Mouse (Mus musculus) adrenal gland, adult 18-20 months (tissue): Measurements from ENCODE around the gene Elk3. TPM values are rescaled to one million over a fixed set of nuclear protein-coding genes. Genes with fewer than 3 reads are reported as not detected.

Experiments used
- DNase-seq, 2 experiments: peaks; one replicate each; pipeline ENCODE4 v3.0.0; 2021 to 2022; ENCODE audit warnings: low spot score in 2 of 2
- total RNA-seq, 2 experiments: library from RNA; stranded (reverse); gene quantifications; 1 replicate in 1 of 2; 2 replicates in 1 of 2; pipeline ENCODE4 v1.2.3; 2021

The Elk3 gene
- total RNA-seq, 2 experiments from 2014 or later: 25.7 to 30.1 TPM

- DNase-seq: no peak
These were observed 21.4 kb upstream of the Elk3 start for GRCm38 (mm10) chr10:93332261-93332809.

DNA sequence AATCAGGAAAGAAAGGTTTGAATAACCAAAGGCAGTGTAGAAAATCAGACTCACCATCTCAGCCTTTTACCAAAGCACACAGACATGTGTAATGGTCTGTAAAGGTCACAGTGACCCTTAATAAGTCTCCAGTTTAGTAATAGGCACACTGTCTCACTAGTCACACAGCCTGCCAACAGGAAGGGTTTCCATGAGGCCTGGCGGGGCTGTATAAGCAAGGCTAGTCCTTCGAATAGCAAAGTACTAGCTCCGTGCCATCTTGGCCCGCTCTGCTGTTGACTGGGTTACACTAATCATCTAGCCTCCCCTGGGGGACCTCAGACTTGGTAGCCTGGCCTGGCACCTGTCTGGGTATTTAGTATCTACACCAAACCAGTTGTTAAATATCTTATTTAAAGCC is 20.6 kb upstream of the Elk3 start:
- no peak for DNase-seq

- no peak for DNase-seq
These were observed 17.4 kb upstream of the Elk3 start for GRCm38 (mm10) chr10:93328321-93328720.

- DNase-seq: no peak
These were observed 16.3 kb upstream of the Elk3 start for GRCm38 (mm10) chr10:93327187-93327586.

GRCm38 (mm10) chr10:93326741-93327100 is 15.8 kb upstream of the Elk3 start:
- no peak for DNase-seq

DNA sequence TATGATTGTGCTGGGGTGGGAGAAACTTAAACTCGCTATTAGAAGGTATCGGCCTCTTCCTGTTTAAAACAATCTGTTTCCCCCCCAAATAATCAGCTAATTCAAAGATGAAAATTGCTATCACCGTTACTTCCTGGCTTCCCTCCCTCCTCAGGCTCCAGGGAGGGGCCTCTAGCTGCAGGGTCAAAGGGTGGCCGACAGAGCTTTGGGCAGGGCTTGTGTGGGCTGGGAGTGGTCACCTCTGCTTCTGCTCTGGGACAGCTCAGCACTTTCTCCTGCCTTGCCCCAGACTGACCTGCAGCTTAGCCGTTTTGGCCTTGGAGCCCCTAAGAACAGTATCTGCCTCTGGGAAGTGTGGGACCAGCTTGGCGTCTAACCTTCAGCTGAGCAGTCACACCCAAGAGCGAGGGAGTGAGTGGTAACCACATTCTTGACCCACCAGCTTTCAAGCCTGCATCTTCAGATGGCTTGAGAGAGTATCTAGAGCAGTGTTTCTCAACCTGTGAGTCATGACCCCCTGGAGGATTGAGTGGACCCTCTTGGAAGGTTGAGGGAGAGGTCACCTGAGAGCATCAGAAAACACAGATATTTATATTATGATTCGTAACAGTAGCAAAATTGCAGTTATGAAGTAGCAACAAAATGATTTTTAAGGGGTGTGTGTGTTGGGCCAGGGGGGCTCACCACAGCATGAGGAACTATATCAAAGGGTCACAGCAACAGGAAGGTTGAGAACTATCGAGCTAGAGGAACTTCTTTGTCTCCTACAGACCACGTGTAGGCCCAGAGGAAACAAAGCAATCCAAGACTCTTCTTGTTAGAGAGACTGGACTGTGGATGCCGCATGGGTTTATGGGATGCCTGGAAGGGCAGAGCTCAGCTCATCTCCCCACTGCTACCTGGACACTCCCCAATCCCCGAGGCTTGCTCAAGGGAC is 15.1 kb upstream of the Elk3 start:
- DNase-seq: peak in 1 of 2 experiments; percentile 33

DNA sequence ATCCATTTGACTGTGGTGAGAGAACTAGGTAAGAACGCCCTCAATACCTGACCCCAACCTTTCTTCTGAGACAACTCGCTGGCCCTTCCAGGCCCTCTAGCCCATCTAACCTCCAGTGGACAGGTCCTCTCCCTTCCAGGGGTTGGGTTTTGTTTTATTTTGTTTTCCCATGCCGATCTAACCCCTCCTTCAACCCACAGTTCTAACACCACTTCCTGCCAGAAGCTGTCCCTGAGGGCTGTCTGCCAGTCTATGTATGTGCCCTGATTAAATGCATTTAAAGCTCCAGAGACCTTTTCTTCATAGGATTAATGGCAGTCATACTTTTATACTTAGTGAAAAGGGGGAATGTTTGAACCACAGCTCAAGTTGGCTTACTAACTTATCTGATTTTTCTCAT is 14.4 kb upstream of the Elk3 start:
- DNase-seq: no peak

- no peak for DNase-seq
These were observed 13.5 kb upstream of the Elk3 start for GRCm38 (mm10) chr10:93324438-93324837.

DNA sequence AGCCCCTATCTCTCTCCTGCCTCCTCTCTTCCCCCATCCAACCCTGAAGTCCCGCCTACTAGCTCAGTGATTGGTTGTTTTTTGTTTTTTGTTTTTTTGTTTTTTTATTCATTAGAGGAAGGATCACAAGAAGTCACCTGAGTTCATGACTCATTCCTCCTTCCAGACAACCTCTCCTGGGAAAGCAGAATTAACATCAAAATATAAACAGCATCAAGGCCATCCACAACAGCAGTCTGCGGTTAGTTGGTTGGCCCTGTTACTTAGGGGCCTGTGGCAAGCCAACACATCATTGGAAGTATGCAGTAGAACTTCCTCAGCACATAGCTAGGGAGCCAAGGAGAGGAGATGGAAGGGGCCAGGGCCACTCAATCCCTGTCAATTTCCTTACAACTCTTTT is 12.7 kb upstream of the Elk3 start:
- no peak for DNase-seq

DNA sequence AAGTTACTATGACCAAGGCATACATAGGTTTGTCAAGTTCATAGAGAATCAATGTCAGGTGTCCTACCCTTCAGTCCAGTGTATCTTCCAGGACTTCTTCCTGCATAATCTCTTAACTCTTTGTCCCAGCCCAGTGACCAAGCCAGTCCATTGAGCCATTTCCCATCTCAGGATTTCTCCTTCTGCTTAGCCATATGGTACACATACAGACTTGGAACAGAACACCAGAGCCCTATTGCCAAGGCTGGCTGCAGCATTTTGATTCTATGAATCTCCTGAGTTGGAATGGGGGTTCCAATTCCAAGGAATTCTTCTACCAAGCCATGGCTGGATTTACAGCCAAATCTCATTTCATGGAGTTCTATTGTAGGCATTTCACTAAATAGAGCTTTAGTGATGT is 10.8 kb upstream of the Elk3 start:
- DNase-seq: no peak

GRCm38 (mm10) chr10:93320148-93320547 is 9.2 kb upstream of the Elk3 start:
- no peak for DNase-seq

GRCm38 (mm10) chr10:93319526-93320063 is 8.7 kb upstream of the Elk3 start:
- no peak for DNase-seq

DNA sequence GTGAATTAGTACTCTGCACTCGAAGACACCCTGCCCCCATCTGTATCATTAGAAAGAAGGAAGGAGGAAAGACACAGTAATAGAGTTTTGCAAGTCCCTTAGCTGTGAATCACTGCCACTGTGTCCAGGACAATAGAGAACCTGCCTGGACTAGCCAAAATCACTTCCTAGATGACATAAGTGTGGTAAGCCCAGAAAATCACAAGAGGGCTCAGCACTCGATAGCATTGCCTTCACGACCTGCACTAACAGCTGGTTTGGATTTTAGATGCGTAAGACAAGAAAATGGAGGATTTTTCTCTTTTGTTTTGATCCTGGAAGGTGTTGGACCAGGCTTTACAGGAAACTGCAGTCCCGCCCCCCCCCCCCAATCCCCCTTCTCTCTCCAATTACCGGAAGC is 6.0 kb upstream of the Elk3 start:
- no peak for DNase-seq

DNA sequence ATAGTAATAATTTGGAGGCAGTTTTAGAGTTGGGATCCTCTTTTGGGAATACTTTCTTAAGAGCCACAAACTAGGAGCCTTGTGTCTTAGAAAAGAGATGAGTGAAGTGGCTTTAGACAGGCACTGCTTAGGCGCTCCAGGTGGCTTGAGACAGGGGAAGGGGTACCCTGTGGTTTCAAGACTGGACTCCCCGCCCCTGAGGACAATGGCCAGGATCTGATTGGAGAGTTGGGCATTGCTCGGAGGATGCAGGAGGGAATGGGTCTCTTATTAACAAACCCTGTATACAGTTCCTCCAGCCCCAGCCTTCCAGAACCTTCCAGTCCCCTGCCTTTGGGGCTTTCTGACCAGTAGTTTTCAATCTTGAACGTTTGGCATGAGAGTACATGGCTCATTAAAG is 641 bp upstream of the Elk3 start:
- no peak for DNase-seq

GRCm38 (mm10) chr10:93309934-93310621 is 857 bp downstream of the Elk3 start:
- DNase-seq: peak; percentile 42 to 47

DNA sequence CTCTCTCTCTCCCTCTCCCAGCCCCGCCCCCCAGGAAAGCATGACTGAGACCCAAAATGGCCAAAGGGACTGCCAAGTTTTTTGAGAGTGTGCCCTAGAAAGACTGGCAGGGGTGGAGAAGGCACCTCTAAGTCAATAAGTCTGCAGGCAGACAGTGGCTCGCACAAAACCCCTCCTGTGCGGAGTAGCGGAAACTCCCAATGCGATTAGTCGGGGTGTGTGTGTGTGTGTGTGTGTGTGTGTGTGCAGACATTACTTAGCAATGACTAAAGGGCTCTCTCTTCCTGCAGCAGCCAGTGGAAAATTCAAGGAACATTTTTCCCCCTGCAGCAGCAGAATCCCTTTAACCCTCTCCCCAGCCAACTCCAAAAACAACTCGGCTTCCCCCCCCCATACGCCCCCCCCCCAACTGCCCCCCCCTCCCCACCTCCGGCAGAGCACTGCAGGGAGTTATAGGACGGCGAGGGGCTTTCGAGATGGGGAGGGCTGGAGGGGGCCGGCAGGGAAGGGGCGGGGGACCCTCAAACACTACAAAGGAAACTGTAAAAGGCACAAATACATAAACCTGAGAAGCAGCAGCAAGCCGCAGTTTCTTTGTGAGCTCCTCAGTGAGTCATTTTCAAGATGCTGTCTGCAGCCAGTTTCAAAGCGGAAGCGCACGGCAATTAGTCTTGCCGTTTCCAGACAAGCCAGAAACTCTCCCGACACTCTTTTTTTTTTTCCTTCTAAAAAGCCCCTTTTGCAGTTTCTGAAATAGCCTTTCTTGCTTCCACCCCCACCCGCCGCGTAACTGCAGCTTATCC is 1.6 kb downstream of the Elk3 start:
- peak in 1 of 2 experiments; percentile 40 for DNase-seq

GRCm38 (mm10) chr10:93306367-93306766 is 4.6 kb downstream of the Elk3 start:
- no peak for DNase-seq

GRCm38 (mm10) chr10:93305946-93306345 is 5.0 kb downstream of the Elk3 start:
- DNase-seq: no peak

GRCm38 (mm10) chr10:93303231-93303630 is 7.7 kb downstream of the Elk3 start:
- no peak for DNase-seq

GRCm38 (mm10) chr10:93301831-93302230 is 9.1 kb downstream of the Elk3 start:
- no peak for DNase-seq

- DNase-seq: no peak
These were observed 12.7 kb downstream of the Elk3 start for GRCm38 (mm10) chr10:93298208-93298607.
